Mouse (Mus musculus) heart, embryonic 13.5 days (tissue): ENCODE measurements around the gene Hoxb1. TPM values are rescaled to one million over a fixed set of nuclear protein-coding genes. Genes with fewer than 3 reads are reported as not detected.
A peak's percentile ranks its signal among the peaks of the same experiment; 100 is the strongest.

Source experiments
- ATAC-seq: fragments of 200-750 bp; cut with Nextera tagmentation; 2 replicates; pipeline ENCODE4 v1.8.0; 2017; ENCODE audit warnings: moderate TSS enrichment; ENCODE audit not compliant: insufficient number of reproducible peaks, low FRiP score, low TSS enrichment; ENCODE audit errors: extremely low read depth
- H3K27ac ChIP-seq: fragments of 300-500 bp; sonication (generic); replicated peaks from 2 replicates; pipeline ENCODE4 v1.5.1; 2015; ENCODE audit warnings: moderate library complexity, mild to moderate bottlenecking, inconsistent platforms
- H3K27me3 ChIP-seq: fragments of 300-500 bp; sonication (generic); replicated peaks from 2 replicates; pipeline ENCODE4 v1.6.1; 2015; ENCODE audit warnings: mild to moderate bottlenecking, inconsistent platforms
- H3K36me3 ChIP-seq: fragments of 300-500 bp; sonication (generic); 2 replicates; pipeline ENCODE4 v1.6.1; 2015; ENCODE audit warnings: mild to moderate bottlenecking, inconsistent platforms
- H3K4me1 ChIP-seq: fragments of 300-500 bp; sonication (generic); 2 replicates; pipeline ENCODE4 v1.6.1; 2015; ENCODE audit warnings: inconsistent platforms
- H3K4me2 ChIP-seq: fragments of 300-500 bp; sonication (generic); 2 replicates; pipeline ENCODE4 v1.6.1; 2015; ENCODE audit warnings: inconsistent platforms, mild to moderate bottlenecking, moderate library complexity
- H3K4me3 ChIP-seq: fragments of 300-500 bp; sonication (generic); 2 replicates; pipeline ENCODE4 v1.5.1; 2015; ENCODE audit warnings: moderate library complexity, mild to moderate bottlenecking, inconsistent platforms
- H3K9ac ChIP-seq: fragments of 300-500 bp; sonication (generic); 2 replicates; pipeline ENCODE4 v1.6.1; 2015; ENCODE audit warnings: inconsistent platforms, mild to moderate bottlenecking, moderate library complexity
- H3K9me3 ChIP-seq: fragments of 300-500 bp; sonication (generic); 2 replicates; pipeline ENCODE4 v1.6.1; 2016; ENCODE audit warnings: inconsistent platforms
- WGBS: fragments of 180-500 bp; shearing (Covaris S2); methylation state at CpG from one replicate; pipeline ENCODE4 v1.1.7; 2015; ENCODE audit warnings: mixed read lengths; 5-methylcytosine and 5-hydroxymethylcytosine counted together
- polyA plus RNA-seq: library from polyadenylated mRNA; unstranded; fragments of >200 nt; fragmentation: Nextera tagmentation; extraction: Ambion mirVana; gene quantifications from 2 replicates; pipeline ENCODE4 v1.2.1, GENCODE M21; 2015

Hoxb1 gene
- polyA plus RNA-seq, 1 experiment from 2014 or later = 0.17 TPM

DNA sequence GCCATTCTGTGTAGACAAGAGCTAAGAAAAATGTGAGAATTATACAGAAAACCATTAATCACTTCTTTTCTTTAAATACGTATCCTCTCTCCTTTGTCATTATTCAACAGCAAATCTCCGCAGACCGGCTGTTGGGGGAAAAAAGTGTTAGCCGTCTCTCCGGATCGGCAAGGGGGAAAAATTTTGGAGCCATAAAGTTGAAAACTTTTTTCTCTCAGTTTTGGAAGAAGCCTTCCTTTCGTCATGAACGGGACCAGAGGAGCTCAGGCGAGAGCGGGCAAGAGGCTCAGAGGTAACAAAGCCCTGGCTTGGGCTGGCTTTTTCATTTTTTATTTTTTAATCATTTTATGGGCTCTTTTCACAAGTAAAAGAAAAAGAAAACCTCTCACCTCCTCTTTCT is 42.4 kb upstream of the Hoxb1 start, which contains the start of gene Hoxb3:
TSS of gene Hoxb3 (plus strand) at position 173 of the 400 bp plus-strand sequence.
- peaks cover 10% of the 10 kb centered on the region for H3K4me1 ChIP-seq
- WGBS = 25% methylated on average over 10 of the region's 10 CpGs
- no peak for ATAC-seq
- no peaks in the 10 kb centered on the region for H3K36me3 ChIP-seq
- peak within 1 kb of the TSS; percentile 45 for H3K27ac ChIP-seq
- H3K4me3 ChIP-seq = peak within 1 kb of the TSS; percentile 10; the same call in 1 of the 2 replicates
- peaks cover 100% of the 10 kb centered on the region for H3K27me3 ChIP-seq
- peak within 1 kb of the TSS; percentile 41 for H3K4me2 ChIP-seq
- peak within 1 kb of the TSS; percentile 48 for H3K9ac ChIP-seq
- H3K9me3 ChIP-seq = no peaks in the 10 kb centered on the region

DNA sequence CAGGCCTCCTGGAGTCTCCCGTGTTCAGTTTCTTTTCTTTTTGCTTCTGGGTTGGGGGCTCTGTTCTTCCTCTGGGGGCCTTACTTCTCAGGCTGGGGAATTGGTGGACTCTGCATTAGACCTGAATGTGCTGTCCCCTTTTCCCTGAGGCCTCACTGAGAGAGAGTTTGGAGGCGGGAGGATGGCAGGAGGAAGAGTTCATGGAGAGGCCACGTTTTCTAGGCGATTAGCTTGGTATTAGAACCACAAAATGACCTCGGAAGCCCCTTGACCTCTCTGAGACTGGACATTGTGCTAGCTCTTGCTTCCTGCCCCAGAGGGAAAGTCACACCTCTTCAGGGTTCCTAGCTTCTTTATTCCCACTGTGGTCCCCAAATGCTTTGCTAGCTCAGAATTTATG is 41.4 kb upstream of the Hoxb1 start:
- ATAC-seq = no peak
- WGBS = 5% methylated on average over 5 of the region's 5 CpGs
- Histone ChIP-seq H3K9me3 (no peaks in the 10 kb centered on the region), H3K4me1 (peaks cover 4% of the 10 kb centered on the region; the same call in 1 of the 2 replicates), H3K4me3 (peak overlapping the region; percentile 8; the same call in 1 of the 2 replicates), H3K9ac (peak overlapping the region; percentile 42), H3K27me3 (peaks cover 100% of the 10 kb centered on the region), H3K4me2 (peak overlapping the region; percentile 41), H3K27ac (peak overlapping the region; percentile 45), H3K36me3 (no peaks in the 10 kb centered on the region)

DNA sequence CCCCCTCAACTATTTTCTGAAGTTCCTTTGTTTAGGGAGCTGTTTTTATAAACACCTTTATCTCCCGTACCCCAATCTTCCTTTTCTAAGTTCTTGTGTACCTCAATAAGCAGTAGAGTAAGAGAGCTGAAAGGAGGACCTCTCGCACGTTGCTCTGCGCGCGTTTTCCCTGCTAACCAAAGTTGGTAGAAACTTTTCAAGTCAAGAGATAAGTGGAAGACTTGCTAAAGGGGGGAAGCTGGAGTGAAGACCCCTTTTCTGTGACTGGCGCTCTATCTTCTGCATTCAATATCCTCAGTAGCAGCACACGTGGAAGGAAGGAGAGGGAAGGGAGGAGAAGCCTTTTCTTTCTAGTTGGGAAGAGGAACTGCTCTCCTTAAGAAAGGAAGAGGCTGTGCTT is 40.6 kb upstream of the Hoxb1 start:
- Histone ChIP-seq H3K4me1 (no peaks in the 10 kb centered on the region; the same call in 1 of the 2 replicates), H3K4me2 (peak overlapping the region; percentile 49), H3K9me3 (no peaks in the 10 kb centered on the region), H3K36me3 (no peaks in the 10 kb centered on the region), H3K9ac (peak overlapping the region; percentile 67), H3K4me3 (peak overlapping the region; percentile 23), H3K27me3 (peaks cover 100% of the 10 kb centered on the region), H3K27ac (peak overlapping the region; percentile 45; the same call in 1 of the 2 replicates)
- no peak for ATAC-seq
- WGBS = 8% methylated on average over 8 of the region's 8 CpGs

DNA sequence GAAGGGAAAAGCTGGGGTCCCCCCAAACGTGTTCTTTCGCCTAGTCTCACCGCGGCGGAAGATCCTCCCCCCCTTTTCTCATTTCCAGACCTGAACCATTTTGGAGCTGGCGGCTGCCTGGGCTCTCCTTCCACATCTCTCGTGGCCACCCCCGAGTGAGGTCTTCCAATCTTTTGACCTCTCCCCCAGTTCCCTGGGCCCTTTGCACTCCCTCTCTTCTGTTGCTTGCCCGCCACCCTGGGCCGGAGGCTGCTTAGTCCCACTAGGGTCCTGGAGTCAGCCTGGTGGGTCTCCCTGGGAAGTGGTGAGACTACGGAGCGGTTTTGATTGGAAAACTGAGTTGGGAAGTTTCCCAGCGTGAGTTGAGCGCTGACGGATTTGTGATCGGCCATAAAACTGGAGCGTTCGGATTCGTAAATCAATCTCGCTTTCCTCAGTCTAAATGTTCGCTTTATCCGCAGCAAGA is 39.8 kb upstream of the Hoxb1 start:
- H3K27me3 ChIP-seq = peaks cover 100% of the 10 kb centered on the region
- H3K4me1 ChIP-seq = no peaks in the 10 kb centered on the region; the same call in 1 of the 2 replicates
- peak overlapping the region; percentile 49 for H3K4me2 ChIP-seq
- H3K36me3 ChIP-seq = no peaks in the 10 kb centered on the region
- no peak for ATAC-seq
- peak overlapping the region; percentile 45; the same call in 1 of the 2 replicates for H3K27ac ChIP-seq
- WGBS = 5% methylated on average over 22 of the region's 22 CpGs
- peak overlapping the region; percentile 23 for H3K4me3 ChIP-seq
- H3K9ac ChIP-seq = peak overlapping the region; percentile 67
- H3K9me3 ChIP-seq = no peaks in the 10 kb centered on the region

DNA sequence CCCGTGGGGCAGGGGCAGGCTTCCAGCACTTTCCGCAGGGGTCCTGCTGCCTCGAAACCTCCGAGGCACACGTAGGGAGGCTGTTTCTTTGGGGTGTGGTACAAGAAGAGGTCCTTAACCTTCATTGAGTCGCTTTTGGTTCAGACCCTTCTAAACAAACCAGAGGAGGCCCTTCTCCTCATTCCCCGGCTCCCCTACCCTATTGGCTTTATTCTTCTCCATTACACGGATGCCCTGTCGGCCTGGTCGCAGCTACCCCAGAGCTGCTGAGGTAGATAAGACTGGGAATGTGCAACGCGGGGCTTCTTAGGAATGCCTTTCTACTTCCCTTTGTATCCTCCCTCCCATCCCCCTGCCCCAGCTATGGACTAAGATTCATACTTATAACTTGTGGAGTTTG is 38.8 kb upstream of the Hoxb1 start:
- no peaks in the 10 kb centered on the region for H3K9me3 ChIP-seq
- H3K36me3 ChIP-seq = no peaks in the 10 kb centered on the region
- H3K27ac ChIP-seq = peak overlapping the region; percentile 15; the same call in 1 of the 2 replicates
- H3K27me3 ChIP-seq = peaks cover 100% of the 10 kb centered on the region
- WGBS = 8% methylated on average over 12 of the region's 12 CpGs
- H3K9ac ChIP-seq = peak overlapping the region; percentile 44; the same call in 1 of the 2 replicates
- no peak for ATAC-seq
- peak overlapping the region; percentile 49 for H3K4me2 ChIP-seq
- H3K4me1 ChIP-seq = no peaks in the 10 kb centered on the region; the same call in 1 of the 2 replicates
- peak overlapping the region; percentile 9; the same call in 1 of the 2 replicates for H3K4me3 ChIP-seq

DNA sequence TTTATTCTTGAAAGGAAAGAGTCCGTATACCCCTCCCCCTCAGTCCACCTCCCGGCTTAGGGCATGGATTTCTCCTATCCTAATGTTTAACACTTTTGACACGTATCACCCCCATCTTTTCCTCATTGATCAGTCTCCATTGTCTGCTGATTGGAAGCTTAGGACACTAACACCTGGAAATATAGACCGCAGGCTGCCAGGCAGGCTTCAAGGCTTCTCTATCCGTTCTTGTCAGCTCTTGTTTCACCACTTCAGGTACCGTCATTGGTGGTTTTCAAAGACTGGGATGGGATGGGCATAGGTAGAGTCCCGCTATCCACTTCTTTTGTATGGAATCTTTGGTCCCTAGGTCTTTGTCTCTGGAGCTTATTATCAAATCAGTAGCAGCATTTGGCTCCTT is 38.4 kb upstream of the Hoxb1 start:
- no peaks in the 10 kb centered on the region; the same call in 1 of the 2 replicates for H3K4me1 ChIP-seq
- H3K27me3 ChIP-seq = peaks cover 100% of the 10 kb centered on the region
- 0 out of 2 replicates have a peak overlapping the region, but pooled peaks have one; percentile 17 for H3K27ac ChIP-seq
- ATAC-seq = no peak
- no peak overlapping the region for H3K4me3 ChIP-seq
- no peaks in the 10 kb centered on the region for H3K36me3 ChIP-seq
- no peaks in the 10 kb centered on the region for H3K9me3 ChIP-seq
- peak overlapping the region; percentile 49 for H3K4me2 ChIP-seq
- 0 out of 2 replicates have a peak overlapping the region, but pooled peaks have one; percentile 44 for H3K9ac ChIP-seq
- WGBS = 14% methylated on average over 7 of the region's 7 CpGs

DNA sequence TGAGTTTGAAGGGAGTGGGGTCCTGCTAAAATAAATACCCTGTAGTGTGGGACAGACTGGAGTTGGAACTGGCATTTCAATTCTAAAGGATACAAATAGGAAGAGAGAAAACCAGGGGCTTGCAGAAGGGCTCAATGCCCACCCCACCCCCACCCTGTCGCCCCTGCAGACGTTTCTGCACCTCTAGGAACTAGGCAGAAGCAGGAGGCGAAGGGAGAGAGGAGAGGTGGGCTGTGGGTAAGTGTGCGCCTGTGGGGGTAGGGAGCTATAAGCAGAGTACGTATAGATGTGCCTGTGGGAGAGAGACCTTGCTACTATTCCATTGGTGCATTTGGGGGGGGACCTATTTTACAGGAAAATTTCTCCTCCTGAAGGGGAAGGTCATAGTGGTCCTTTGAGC is 37.8 kb upstream of the Hoxb1 start:
- 0 out of 2 replicates have a peak overlapping the region, but pooled peaks have one; percentile 17 for H3K27ac ChIP-seq
- peaks cover 100% of the 10 kb centered on the region for H3K27me3 ChIP-seq
- H3K9me3 ChIP-seq = no peaks in the 10 kb centered on the region
- H3K4me2 ChIP-seq = peak overlapping the region; percentile 49
- no peak overlapping the region for H3K4me3 ChIP-seq
- peaks cover 2% of the 10 kb centered on the region for H3K4me1 ChIP-seq
- no peaks in the 10 kb centered on the region for H3K36me3 ChIP-seq
- WGBS = 14% methylated on average over 5 of the region's 5 CpGs
- H3K9ac ChIP-seq = no peak overlapping the region
- no peak for ATAC-seq

DNA sequence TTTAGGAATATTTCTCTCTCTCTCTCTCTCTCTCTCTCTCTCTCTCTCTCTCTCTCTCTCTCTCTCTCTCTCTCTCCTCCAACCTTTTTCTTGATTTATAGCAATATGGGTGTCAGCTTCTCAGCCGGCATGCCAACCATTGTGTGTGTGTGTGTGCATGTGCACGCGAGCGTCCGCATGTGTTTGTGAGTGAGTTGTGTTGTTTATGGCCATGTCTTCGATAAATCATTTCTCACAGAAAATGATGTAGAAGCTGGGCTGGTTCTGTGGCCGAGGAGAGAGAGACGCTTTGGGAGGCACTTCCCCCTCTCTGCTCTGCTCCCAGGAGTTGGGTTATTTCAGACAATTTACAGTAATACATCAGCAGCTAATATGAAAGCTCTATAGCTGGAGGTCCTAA is 36.9 kb upstream of the Hoxb1 start:
- ATAC-seq = no peak
- Histone ChIP-seq H3K4me1 (peaks cover 4% of the 10 kb centered on the region), H3K36me3 (no peaks in the 10 kb centered on the region), H3K27me3 (peaks cover 100% of the 10 kb centered on the region), H3K9me3 (no peaks in the 10 kb centered on the region), H3K4me3 (no peak overlapping the region), H3K27ac (0 out of 2 replicates have a peak overlapping the region, but pooled peaks have one; percentile 24), H3K9ac (no peak overlapping the region), H3K4me2 (0 out of 2 replicates have a peak overlapping the region, but pooled peaks have one; percentile 9)
- 11% methylated on average over 8 of the region's 8 CpGs for WGBS

DNA sequence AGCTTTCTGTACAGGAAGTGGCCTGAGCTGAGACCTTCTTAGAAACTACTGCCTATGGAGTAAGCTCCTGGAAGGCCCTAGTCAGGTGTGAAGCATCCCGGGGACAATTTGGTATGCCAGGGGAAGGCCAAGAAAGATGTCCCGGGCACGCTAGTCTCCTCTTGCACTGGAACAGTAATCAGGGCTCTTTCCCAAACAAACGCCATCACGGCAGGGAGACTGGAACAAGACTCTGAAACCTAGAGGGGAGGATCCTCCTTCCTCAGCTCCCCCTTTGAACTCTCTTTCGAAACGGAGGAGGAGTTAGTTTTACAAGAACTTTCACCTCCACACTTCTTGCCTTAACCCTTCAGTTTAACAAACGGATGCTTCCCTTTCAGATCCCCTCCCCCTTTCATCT is 33.4 kb upstream of the Hoxb1 start:
- Histone ChIP-seq H3K9me3 (no peaks in the 10 kb centered on the region), H3K27ac (peak overlapping the region; percentile 67), H3K27me3 (peaks cover 100% of the 10 kb centered on the region), H3K4me1 (peaks cover 4% of the 10 kb centered on the region), H3K9ac (peak overlapping the region; percentile 77), H3K36me3 (no peaks in the 10 kb centered on the region), H3K4me3 (peak overlapping the region; percentile 50), H3K4me2 (peak overlapping the region; percentile 67)
- ATAC-seq = no peak
- 2% methylated on average over 8 of the region's 8 CpGs for WGBS

DNA sequence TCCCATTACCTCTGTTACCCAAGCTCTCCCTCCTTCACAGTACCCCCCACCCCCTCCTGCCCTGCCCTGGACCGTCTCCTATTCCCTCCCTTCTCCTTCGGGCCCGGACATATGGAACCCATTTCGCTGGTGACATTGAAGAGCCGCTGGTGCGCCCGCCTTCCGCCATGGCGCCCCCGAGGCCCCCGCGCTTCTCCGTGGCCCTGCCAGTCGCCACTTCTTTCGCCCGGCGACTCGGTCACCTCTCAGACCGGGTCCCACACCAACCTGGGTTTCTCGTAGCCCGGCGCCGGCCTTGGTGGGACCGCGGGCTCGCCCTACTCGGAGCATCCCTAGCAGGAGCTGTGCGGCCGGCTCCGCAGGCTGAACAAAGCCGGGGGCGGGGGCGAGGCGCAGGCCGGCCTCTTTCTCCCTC is 32.9 kb upstream of the Hoxb1 start:
- under 1% methylated on average over 35 of the region's 35 CpGs for WGBS
- H3K9ac ChIP-seq = peak overlapping the region; percentile 77
- H3K9me3 ChIP-seq = no peaks in the 10 kb centered on the region
- ATAC-seq = no peak
- H3K27ac ChIP-seq = peak overlapping the region; percentile 67
- H3K4me2 ChIP-seq = peak overlapping the region; percentile 67
- no peaks in the 10 kb centered on the region for H3K36me3 ChIP-seq
- peaks cover 100% of the 10 kb centered on the region for H3K27me3 ChIP-seq
- peaks cover 4% of the 10 kb centered on the region for H3K4me1 ChIP-seq
- H3K4me3 ChIP-seq = peak overlapping the region; percentile 50

DNA sequence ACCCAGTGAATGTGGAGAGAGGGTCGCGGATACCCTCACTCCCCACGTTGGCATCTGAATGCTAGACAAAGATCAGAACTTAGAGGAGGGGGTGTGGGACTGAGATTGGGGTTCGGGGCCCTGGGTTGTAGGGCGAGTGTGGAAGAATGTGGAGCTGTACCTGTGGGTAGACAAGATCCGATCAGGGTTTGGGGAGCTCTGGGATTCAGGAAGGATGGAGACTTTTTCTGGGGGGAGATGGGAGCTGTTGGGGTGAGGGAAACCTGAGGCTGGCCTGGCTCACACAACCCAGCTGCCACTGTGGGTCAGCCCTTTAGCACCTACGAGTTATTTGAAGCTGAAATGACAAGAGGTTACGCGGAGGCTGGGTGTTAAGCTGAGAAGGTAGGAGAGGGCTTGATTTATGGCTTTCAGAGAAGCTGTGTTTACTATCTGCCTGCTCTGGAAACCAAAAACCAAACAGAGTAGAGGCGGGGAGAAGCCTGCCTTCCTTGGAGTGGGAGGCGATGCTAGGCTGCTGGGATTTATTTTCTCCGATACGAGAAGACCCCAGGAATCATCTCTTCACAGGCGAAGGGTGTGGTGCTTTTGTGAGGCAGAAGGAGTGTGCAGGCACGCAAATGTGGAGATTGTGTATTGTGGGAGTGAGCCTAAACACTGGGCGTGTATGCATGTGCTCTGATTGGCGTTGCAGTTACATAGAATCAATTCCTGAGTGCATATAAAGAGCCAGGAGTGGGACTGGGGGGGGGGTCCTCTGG is 32.1 kb upstream of the Hoxb1 start:
- peak overlapping the region; percentile 67 for H3K27ac ChIP-seq
- H3K4me3 ChIP-seq = peak overlapping the region; percentile 50
- H3K27me3 ChIP-seq = peaks cover 100% of the 10 kb centered on the region
- WGBS = 9% methylated on average over 17 of the region's 17 CpGs
- no peak for ATAC-seq
- peaks cover 7% of the 10 kb centered on the region for H3K4me1 ChIP-seq
- H3K9ac ChIP-seq = peak overlapping the region; percentile 77
- H3K4me2 ChIP-seq = peak overlapping the region; percentile 67
- no peaks in the 10 kb centered on the region for H3K9me3 ChIP-seq
- no peaks in the 10 kb centered on the region for H3K36me3 ChIP-seq
